Mouse (Mus musculus): ENCODE data around the gene 9130230L23Rik. TPM values are rescaled to one million over a fixed set of nuclear protein-coding genes. Genes with fewer than 3 reads are reported as not detected.

The 9130230L23Rik gene
- polyA plus RNA-seq, 1 experiment, result not detected

DNA sequence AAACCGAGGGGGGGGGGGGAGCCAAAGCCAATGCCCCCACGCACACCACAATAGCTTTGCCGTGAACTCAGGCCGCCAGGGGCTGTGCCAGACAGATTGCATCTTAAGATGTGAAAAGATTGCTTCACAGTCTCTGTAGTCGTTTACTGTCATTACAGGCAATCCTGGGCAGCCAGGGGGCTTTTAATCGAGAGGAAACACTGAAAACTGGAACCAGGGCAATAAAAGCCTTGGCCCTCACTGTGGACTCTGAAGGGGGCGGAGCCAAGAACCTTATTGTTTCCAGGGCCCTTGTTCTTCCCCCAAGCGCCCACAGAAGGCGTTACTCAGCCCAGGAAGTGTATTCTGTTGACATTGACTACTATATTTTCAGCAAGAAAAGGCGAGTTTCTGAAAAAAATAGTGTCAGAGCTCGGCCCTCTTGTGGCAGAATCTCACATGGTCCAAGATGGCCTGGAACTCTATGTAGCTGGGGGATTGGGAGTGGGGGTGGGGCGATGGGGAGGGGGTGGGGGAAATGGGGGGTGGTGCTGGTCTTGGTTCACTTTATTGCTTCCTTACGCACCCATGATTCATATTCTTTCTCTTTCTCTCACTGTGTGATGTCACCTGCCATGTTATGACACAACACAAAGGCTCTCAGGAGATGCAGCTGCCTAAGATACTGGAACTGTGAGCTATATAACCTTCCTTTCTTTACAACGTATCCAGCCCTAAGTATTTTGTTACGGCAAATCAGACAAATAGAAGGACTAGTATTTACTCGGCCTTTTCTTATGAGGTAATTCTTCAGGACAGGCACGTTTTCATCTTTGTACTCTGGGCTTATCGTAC is 53.2 kb downstream of the 9130230L23Rik start:
- H3K4me1 ChIP-seq (ENCODE audit: control insufficient read depth, insufficient read depth, insufficient read length, low read length), result no peaks in the 10 kb centered on the region
- no peak overlapping the region for H3K27ac ChIP-seq (replicated peaks; ENCODE audit: low read depth, low read length)
- H3K4me3 ChIP-seq (ENCODE audit: insufficient read depth, low read depth, low read length), result no peak overlapping the region

DNA sequence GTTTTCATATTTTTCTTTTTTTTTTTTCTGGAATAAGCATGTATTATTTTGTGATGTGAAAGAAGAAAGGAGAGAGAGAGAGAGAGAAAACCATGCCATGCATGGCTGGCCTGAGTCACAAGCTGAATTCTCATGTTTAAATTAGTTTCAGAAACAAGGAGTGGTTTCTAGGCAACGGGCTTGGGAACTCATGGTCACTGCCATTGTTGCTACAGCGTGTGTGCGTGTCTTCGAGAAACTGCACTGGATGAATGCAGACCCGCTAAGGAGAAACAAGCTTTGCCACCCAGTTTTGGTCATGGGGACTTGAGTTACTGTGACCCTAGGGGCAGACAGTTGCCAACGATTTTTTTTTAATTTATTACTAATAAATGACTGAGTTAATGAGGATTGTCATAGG is 53.8 kb downstream of the 9130230L23Rik start:
- no peaks in the 10 kb centered on the region for H3K4me1 ChIP-seq (ENCODE audit: control insufficient read depth, insufficient read depth, insufficient read length, low read length)
- H3K4me3 ChIP-seq (ENCODE audit: insufficient read depth, low read depth, low read length), result no peak overlapping the region
- no peak overlapping the region for H3K27ac ChIP-seq (replicated peaks; ENCODE audit: low read depth, low read length)

- Histone ChIP-seq H3K4me3 (ENCODE audit: insufficient read depth, low read depth, low read length) (no peak overlapping the region), H3K4me1 (ENCODE audit: control insufficient read depth, insufficient read depth, insufficient read length, low read length) (no peaks in the 10 kb centered on the region), H3K27ac (replicated peaks; ENCODE audit: low read depth, low read length) (no peak overlapping the region)
Measured at GRCm38 (mm10) chr5:65949822-65950221, 54.3 kb downstream of the 9130230L23Rik start.

- H3K4me3 ChIP-seq (ENCODE audit: insufficient read depth, low read depth, low read length), result no peak overlapping the region
- no peak overlapping the region for H3K27ac ChIP-seq (replicated peaks; ENCODE audit: low read depth, low read length)
- no peaks in the 10 kb centered on the region for H3K4me1 ChIP-seq (ENCODE audit: control insufficient read depth, insufficient read depth, insufficient read length, low read length)
Measured at GRCm38 (mm10) chr5:65941145-65941544, 62.9 kb downstream of the 9130230L23Rik start.

DNA sequence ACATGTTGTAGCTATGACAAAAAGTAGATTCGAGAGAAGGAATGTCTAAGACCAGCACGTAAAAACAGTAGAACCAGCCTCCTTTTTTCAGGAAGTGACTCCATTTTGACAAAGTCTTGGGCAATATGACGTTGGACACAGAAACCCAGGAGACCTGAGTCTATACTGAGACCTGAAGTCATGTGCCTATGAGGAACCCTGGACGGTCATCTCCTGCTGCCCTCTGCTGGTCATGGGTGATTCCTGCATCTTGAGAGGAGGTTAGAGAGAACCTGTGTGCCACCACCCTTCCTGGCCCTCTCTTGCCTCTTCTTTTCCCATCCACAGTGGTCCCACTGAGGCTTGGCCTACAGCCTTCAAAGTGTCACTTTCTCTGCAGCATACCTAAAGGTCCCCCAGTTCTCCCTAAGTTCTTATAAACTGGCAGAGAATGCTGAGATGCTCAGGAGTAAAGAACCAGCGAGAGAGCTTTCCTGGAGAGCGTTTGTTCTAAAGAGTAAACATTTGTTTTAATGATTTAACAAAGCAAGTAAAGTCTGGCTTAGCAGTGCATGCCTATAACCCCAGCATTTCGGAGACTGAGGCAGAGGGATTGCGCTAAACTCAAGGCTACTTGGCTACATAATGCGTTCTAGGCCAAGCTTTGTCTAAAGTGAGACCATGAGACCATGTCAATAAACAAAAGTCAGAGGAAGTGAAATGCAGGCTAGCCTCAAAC is 65.9 kb downstream of the 9130230L23Rik start:
- Histone ChIP-seq H3K4me3 (ENCODE audit: insufficient read depth, low read depth, low read length) (no peak overlapping the region), H3K27ac (replicated peaks; ENCODE audit: low read depth, low read length) (no peak overlapping the region), H3K4me1 (ENCODE audit: control insufficient read depth, insufficient read depth, insufficient read length, low read length) (no peaks in the 10 kb centered on the region)

DNA sequence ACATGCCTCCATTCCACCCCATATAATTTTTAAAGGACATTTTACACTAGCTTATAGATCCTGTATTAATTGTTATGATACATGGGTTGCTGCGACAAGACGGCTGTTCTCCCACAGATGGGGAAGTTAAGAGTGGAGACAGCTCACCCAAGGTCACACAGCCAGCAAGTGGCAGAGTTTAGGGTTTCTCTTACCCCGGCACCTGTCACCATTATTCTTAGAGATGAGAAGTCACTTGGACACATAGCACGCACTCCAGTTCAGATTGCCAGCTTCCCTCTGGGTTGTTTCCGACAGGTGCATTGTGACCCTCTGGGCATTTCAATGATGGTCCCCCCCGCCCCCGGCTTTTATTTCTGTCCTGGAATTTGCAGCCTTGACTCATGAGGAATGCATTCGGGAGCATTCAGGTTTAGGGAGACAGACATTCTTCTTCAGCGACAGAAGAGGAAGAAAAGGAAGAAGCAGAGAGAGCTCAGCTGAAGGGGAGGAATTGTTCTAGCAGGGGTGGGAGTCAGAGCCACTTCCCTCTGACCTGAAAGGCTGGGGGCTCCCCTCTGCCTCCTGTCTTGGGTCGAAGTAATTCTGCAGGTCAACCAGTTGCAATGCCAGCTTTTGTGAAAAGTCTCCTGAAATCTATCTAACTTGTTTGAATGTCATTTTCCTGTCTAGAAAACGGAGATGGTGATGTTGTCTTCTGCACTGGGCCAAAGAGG is 66.9 kb downstream of the 9130230L23Rik start:
- no peaks in the 10 kb centered on the region for H3K4me1 ChIP-seq (ENCODE audit: control insufficient read depth, insufficient read depth, insufficient read length, low read length)
- H3K4me3 ChIP-seq (ENCODE audit: insufficient read depth, low read depth, low read length), result no peak overlapping the region
- no peak overlapping the region for H3K27ac ChIP-seq (replicated peaks; ENCODE audit: low read depth, low read length)

DNA sequence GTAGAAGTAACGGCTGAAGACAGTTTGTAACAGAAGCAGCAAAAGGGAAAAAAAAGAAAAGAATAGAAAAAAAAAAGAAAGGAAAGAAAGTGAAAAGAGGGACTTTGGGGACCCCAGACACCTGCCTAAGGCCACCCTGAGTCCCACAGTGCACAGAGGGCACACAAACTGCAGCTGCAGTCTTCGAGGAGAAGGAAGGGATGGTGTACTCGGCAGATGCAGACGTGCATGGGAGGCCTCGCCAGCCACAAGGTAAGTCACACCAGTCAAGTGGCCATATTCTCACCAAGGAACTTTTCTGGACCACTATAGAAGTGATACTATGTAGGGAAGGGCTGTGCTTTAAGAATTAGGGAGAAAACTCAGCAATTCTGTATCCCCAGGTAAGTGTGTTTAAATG is 69.3 kb downstream of the 9130230L23Rik start, which contains the start of gene Chrna9:
Chrna9 (plus strand) TSS at position 139 of the 400 bp plus-strand sequence.
- H3K4me3 ChIP-seq (ENCODE audit: insufficient read depth, low read depth, low read length), result no peak within 1 kb of the TSS
- H3K4me1 ChIP-seq (ENCODE audit: control insufficient read depth, insufficient read depth, insufficient read length, low read length), result no peaks in the 10 kb centered on the region
- no peak within 1 kb of the TSS for H3K27ac ChIP-seq (replicated peaks; ENCODE audit: low read depth, low read length)

DNA sequence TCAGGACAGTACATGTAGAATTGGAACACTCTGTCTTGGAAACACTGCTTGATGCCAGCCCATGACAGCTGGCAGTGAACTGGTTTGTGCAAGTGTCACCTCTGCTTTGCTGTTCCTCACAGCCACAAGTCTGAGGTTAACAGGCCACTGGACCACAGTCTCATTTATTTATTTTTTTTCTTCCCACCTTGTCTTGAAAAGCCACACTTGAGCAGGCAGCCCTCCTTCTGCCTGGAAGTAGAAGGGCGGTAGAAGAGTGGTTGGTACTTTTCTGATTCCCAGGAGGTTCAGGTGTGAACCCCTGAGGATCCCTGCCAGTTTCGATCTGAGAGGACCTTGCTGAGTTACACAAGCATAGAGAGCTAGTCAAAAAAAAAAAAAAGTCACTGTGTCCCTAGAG is 70.3 kb downstream of the 9130230L23Rik start:
- H3K27ac ChIP-seq (replicated peaks; ENCODE audit: low read depth, low read length), result no peak overlapping the region
- H3K4me3 ChIP-seq (ENCODE audit: insufficient read depth, low read depth, low read length), result no peak overlapping the region
- no peaks in the 10 kb centered on the region for H3K4me1 ChIP-seq (ENCODE audit: control insufficient read depth, insufficient read depth, insufficient read length, low read length)

GRCm38 (mm10) chr5:65933258-65933657 is 70.8 kb downstream of the 9130230L23Rik start:
- Histone ChIP-seq H3K27ac (replicated peaks; ENCODE audit: low read depth, low read length) (no peak overlapping the region), H3K4me1 (ENCODE audit: control insufficient read depth, insufficient read depth, insufficient read length, low read length) (no peaks in the 10 kb centered on the region)

GRCm38 (mm10) chr5:65930171-65930570 is 73.9 kb downstream of the 9130230L23Rik start:
- Histone ChIP-seq H3K4me1 (ENCODE audit: control insufficient read depth, insufficient read depth, insufficient read length, low read length) (no peaks in the 10 kb centered on the region), H3K4me3 (ENCODE audit: insufficient read depth, low read depth, low read length) (no peak overlapping the region), H3K27ac (replicated peaks; ENCODE audit: low read depth, low read length) (no peak overlapping the region)

More at GRCm38 (mm10) chr5:65933258-65933657, 70.8 kb downstream of the 9130230L23Rik start:
- no peak overlapping the region for H3K4me3 ChIP-seq (ENCODE audit: insufficient read depth, low read depth, low read length)

Other genes starting within 250 kb of the 9130230L23Rik start
- 1.1 and 2.5 TPM in 2 replicates for gene N4bp2, start 240.8 kb downstream of the 9130230L23Rik start, polyA plus RNA-seq (2012; ENCODE audit: insufficient read depth, insufficient read length, missing spikeins)
- 0.42 and 0.75 TPM in 2 replicates for gene Rhoh, start 143.1 kb downstream of the 9130230L23Rik start, polyA plus RNA-seq (2012; ENCODE audit: insufficient read depth, insufficient read length, missing spikeins)
- not detected in 2 replicates for gene Chrna9, start 69.4 kb downstream of the 9130230L23Rik start, polyA plus RNA-seq (2012; ENCODE audit: insufficient read depth, insufficient read length, missing spikeins)
- 36.3 and 37.5 TPM in 2 replicates for gene Rbm47, start 168.8 kb upstream of the 9130230L23Rik start, polyA plus RNA-seq (2012; ENCODE audit: insufficient read depth, insufficient read length, missing spikeins)